Mouse (Mus musculus): ENCODE measurements at regions not wholly inside any gene's neighbourhood (a gene's known extent, or its start where the extent isn't known, plus 50 kb on each side); places are given as distances from the start of the nearest gene placed in this dataset.

DNA sequence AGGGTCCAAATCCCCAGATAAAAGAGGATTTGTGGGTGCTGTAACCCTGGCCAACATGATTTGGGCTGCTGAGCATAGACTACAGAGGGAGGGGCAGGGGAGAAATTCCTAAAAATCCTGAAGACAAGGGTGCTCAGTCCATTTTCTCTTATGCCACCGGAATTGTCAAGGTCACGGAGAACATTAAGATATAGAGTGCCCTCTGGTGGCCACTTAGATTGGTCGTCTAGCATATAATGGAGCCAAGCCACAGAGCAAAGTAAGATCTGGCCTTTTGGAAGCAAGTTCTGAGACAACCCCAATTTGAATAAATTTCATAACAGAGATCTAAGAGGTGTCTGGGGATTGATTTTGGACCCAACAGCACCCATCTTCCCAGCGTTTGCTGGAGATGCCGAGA lies 250.0 kb downstream of the Prr32 start:
- DNase-seq = peak; percentile 31 to 41

All from cerebellum, postnatal 10 days (tissue).